8 mouse cellular contexts compared by ENCODE assay signal in genomic region chr3:149349211-149349697, GRCm38 (mm10).
DNase-seq lines count a peak whose midpoint lies in the region; ATAC-seq lines count a peak whose summit lies in the region.

No protein-coding gene starts in this region.

- 34% methylated on average over 9 of the region's 9 CpGs for WGBS in heart, embryonic 12.5 days

- H3K36me3 ChIP-seq in heart, embryonic 12.5 days = no peaks in the 10 kb centered on the region

- DNase-seq in 3134 (ENCODE audit: extremely low read depth, insufficient read length, low spot score) = peak; percentile 4
- DNase-seq in embryo, embryonic 11 days = peak; percentile 73
- peak; percentile 82 to 83 for DNase-seq in kidney, postnatal 25 days
- peak; percentile 79 to 81 for DNase-seq in lung, postnatal 4 days
- DNase-seq in spleen, adult 12 weeks (ENCODE audit: low spot score) = peak; percentile 5
- DNase-seq in cerebellum, adult 11-12 months = no peak

- peak; percentile 79 for ATAC-seq in CD4-positive, CD25-positive, alpha-beta regulatory T cell, adult 4 months
- peak; percentile 76; the same call in 1 of the 2 replicates for ATAC-seq in heart, embryonic 12.5 days (ENCODE audit: insufficient number of reproducible peaks, low FRiP score)

- no peak overlapping the region for H3K9ac ChIP-seq in heart, embryonic 12.5 days

- peaks cover 22% of the 10 kb centered on the region for H3K4me1 ChIP-seq in heart, embryonic 12.5 days (replicated peaks)

- no peak overlapping the region for H3K27ac ChIP-seq in heart, embryonic 12.5 days (ENCODE audit: poor library complexity, severe bottlenecking)

- no peaks in the 10 kb centered on the region for H3K27me3 ChIP-seq in heart, embryonic 12.5 days (replicated peaks)

- no peaks in the 10 kb centered on the region for H3K9me3 ChIP-seq in heart, embryonic 12.5 days (replicated peaks)

- H3K4me3 ChIP-seq in heart, embryonic 12.5 days = no peak overlapping the region

- no peak overlapping the region for H3K4me2 ChIP-seq in heart, embryonic 12.5 days
